Mouse (Mus musculus) cerebellum, adult 8-10 months (tissue): ENCODE measurements around the gene Mtnr1b.
"Not testable (repeated sequence)": the region's sequence is repeated elsewhere in the genome, so short reads cannot be mapped to it uniquely, and the experiment has no call there.

Experiments
- DNase-seq: peaks from one replicate; pipeline ENCODE4 v3.0.0; 2022

The Mtnr1b gene

GRCm38 (mm10) chr9:15874506-15875160 is at the start of gene Mtnr1b:
TSS of gene Mtnr1b (minus strand) at chr9:15874556.
- no peak for DNase-seq

DNA sequence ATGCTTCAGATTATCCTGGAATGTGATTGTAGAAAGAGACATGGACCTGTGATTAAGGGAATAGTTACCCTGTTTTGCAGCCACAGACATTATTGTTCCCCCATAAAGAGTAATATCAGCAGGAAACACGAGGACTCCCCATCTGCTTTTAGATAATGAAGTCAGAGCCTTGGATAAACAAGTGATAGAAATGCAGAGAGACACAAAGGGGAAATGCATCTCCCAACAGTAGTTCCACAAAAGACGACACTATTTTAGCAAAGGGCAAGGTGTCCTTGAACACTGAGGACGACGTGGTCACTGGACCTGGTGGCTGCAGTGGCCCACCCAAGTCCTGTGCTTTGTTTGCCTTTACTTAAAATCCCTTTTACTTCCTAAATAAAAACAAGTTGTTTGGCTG is 45.9 kb upstream of the Mtnr1b start:
- no peak for DNase-seq

- no peak for DNase-seq
These were observed 45.1 kb upstream of the Mtnr1b start for GRCm38 (mm10) chr9:15919373-15920005.

- DNase-seq = no peak
These were observed 42.2 kb upstream of the Mtnr1b start for GRCm38 (mm10) chr9:15916600-15916999.

GRCm38 (mm10) chr9:15912735-15913134 is 38.4 kb upstream of the Mtnr1b start:
- no peak for DNase-seq

- no peak for DNase-seq
These were observed 35.2 kb upstream of the Mtnr1b start for GRCm38 (mm10) chr9:15909397-15910113.

- no peak for DNase-seq
These were observed 29.8 kb upstream of the Mtnr1b start for GRCm38 (mm10) chr9:15903948-15904750.

DNA sequence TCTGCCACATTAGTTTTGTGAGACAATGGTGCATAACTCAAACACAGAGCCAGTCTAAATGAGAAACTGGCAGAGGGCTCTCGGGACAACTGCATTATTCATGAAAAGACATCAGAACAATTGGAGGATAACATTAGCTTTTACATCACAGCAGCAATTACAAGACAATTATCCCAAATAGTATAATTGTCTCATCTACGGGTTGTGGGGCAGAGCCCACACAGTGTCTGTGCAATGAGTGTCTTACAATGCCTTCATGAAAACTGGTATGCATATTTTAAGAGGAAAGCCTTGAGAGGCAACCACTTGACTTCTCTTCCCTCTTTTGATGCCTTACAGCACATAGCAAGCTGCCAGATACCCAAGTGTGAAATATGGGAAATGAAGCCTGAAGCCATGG is 23.8 kb upstream of the Mtnr1b start:
- DNase-seq = no peak

DNA sequence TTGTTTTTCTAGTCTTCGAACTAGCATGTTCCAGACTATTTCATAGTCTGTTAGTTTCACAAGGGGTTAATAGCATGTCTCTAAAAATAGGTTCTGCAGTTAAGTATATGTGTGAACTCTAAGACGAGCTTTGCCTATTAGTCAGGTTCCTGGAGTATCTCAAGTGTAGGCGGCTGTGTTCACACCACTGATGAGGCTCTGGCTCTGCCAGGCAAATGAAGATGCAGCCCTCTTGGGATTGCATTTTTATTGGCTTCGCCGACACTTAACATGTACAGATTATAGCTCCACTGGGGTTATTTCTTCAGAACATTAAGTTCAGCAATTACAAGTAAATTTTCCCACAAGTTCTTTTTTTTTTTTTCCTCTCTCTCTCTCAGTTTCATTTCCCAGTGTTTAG is 12.4 kb upstream of the Mtnr1b start:
- no peak for DNase-seq

DNA sequence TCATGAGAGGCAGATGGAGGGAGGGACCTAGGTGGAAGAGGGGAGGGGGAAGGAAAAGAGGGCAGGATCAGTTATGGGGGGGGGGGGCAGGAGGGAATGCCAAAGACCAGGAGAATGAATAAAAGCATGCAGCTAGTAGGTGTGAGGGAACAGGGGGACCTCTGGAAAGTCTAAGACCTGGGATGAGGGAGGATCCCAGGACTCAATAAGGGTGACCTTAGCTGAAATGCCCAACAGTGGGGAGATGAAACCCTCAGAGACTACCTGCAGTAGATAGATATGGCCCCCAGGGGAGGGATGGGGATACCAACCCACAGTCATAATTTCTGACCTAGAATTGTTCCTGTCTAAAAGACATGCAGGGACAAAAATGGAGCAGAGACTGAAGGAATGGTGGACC is 6.4 kb upstream of the Mtnr1b start:
- no peak for DNase-seq

DNA sequence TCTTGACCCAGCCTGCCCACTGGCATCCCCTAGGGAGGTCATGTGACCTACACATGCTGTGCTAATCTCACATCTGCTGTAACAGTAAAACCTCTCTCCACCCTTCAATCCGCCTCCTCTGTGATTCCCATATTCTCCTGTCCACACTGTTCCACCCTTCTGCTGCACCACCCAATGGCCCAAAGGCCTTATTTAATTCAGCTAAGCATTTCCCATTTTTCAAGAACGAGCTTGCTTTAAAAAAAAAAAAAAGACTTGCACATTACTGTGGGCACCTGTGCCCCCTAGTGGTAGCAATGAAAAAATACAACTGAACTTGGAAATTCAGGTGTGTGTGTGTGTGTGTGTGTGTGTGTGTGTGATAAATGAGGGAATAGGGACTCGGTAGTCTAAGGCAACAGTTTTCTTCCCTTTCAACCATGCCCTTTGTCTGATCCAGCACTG is 5.8 kb upstream of the Mtnr1b start:
- DNase-seq = peak; percentile 2

- DNase-seq = no peak
These were observed 4.3 kb downstream of the Mtnr1b start for GRCm38 (mm10) chr9:15870013-15870412.

GRCm38 (mm10) chr9:15869456-15869855 is 4.9 kb downstream of the Mtnr1b start:
- no peak for DNase-seq

GRCm38 (mm10) chr9:15866280-15867072 is 7.9 kb downstream of the Mtnr1b start:
- DNase-seq = no peak

GRCm38 (mm10) chr9:15861402-15861801 is 13.0 kb downstream of the Mtnr1b start:
- DNase-seq = no peak

DNA sequence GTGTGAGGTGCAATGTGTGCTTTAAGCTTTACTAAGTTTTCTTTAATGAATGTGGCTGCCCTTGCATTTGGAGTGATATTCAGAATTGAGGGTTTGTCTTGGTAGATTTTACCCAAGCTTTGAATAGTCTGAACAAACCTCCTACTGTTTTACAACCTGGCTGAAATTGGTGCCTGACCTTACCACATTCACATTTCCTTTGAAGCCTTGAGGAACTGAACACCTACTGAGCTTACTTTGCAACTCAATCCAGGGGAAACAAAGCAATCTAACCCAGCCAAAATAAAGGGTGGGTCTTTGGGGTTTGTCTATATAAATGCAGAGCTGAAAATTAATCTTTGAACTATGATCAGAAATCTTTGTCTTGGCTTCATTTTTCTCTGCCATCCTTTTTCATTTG is 23.6 kb downstream of the Mtnr1b start:
- no peak for DNase-seq

DNA sequence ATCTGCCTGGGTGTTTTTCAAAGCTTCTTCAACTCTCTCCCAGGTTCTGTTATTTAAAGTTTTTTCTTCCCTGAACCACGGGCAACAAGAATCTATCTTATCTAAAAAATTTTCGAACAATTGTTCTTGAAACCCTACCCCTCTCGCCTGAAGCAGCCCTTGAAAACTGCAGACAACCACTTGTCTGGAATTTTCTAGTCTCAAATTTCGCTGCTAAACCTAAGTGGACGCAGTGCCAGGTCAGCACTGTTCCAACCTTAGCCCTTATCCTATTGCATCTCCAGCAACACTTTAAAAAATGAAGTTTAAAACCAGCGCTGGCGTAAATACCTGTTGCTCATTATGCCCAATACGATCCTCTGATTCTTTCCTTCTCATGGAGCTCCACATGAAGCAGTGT is 29.0 kb downstream of the Mtnr1b start:
- no peak for DNase-seq

- DNase-seq = not testable (repeated sequence)
These were observed 29.4 kb downstream of the Mtnr1b start for GRCm38 (mm10) chr9:15844936-15845335.

GRCm38 (mm10) chr9:15813002-15813911 is 61.1 kb downstream of the Mtnr1b start:
- DNase-seq = no peak

GRCm38 (mm10) chr9:15804296-15804695 is 70.1 kb downstream of the Mtnr1b start:
- no peak for DNase-seq

GRCm38 (mm10) chr9:15802413-15803027 is 71.8 kb downstream of the Mtnr1b start:
- no peak for DNase-seq
